Mouse (Mus musculus) ES-Bruce4 (cell line): ENCODE measurements around the gene Rps8.

Source experiments
- CTCF ChIP-seq: IDR thresholded peaks from one replicate; pipeline ENCODE4 v1.8.1; 2011; ENCODE audit warnings: low read depth, low read length
- EP300 ChIP-seq: IDR thresholded peaks from 2 replicates; pipeline ENCODE4 v1.6.1; 2011; ENCODE audit warnings: low read depth, low read length; ENCODE audit not compliant: insufficient read depth
- POLR2A ChIP-seq: IDR thresholded peaks from one replicate; pipeline ENCODE4 v1.8.1; 2011; ENCODE audit warnings: low read length; ENCODE audit not compliant: insufficient read depth

GRCm38 (mm10) chr4:117161183-117161582 is 5.1 kb upstream of the Rps8 start:
- TF ChIP-seq CTCF (no peak), EP300 (no peak), POLR2A (no peak)
